Mouse (Mus musculus): ENCODE data around the gene A630095N17Rik.
"Not testable (repeated sequence)": the region's sequence is repeated elsewhere in the genome, so short reads cannot be mapped to it uniquely, and the experiment has no call there.

A630095N17Rik gene

DNA sequence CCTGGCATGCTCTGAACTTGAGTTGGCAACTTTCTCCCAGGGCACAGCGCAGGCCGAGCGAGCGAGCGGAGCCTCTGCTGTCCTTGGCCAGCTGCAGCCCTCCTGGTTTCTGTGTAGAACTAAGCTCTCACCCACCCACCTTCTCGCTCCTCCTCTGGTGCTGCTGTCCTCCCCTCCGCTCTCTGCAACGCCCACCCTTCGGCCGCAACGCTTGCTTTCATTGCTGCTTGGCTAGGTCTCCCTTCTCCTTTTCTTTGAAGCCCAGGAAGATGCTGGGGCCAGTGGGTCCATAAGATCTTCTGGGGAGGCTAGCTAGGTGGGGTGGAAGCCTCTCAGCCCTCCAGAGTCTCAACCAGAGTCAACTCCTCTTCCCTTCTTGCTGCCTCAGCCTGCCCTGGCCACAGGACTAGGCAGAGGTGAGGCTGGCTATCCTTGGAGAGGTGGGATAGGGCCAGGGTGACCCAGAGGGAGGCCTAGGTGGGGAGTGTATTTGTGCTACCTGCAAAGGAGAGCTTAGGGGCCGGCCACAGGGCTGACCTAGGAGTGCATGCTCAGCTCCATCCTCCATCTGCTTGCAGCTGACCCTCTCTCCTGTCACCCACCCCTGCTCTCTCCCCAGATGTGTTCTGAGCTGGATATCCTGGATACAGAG, 12.4 kb upstream of the A630095N17Rik start:
- DNase-seq (ENCODE audit: low read depth, low spot score) = no peak

GRCm38 (mm10) chr1:75243411-75243810, 11.5 kb upstream of the A630095N17Rik start:
- DNase-seq (ENCODE audit: low read depth, low spot score) = no peak

DNA sequence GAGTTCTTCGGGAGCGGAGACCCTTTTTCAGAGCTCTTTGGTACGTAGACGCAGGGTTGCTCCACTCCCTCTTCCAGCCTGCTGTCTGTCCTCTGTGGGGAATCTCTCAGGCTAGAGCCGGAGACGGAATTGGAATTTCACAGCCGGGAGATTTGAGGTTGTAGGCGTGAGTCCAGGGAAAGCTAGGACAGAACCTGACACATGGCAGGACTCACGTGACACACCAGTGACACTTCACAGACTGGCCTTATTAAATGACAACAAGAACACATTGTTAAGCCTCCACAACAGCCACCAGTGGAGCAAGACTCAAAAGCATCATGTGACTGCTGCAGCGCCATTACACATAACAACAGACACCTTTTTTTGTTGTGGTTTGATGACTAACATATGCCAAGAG, 7.7 kb upstream of the A630095N17Rik start:
- no peak for DNase-seq (ENCODE audit: low read depth, low spot score)

GRCm38 (mm10) chr1:75236117-75237050, 4.5 kb upstream of the A630095N17Rik start, which contains the start of gene Dnajb2:
Gene Dnajb2, plus strand, starts transcription at chr1:75236406.
- no peak for DNase-seq (ENCODE audit: low read depth, low spot score)

GRCm38 (mm10) chr1:75234606-75235005, 2.7 kb upstream of the A630095N17Rik start:
- no peak for DNase-seq (ENCODE audit: low read depth, low spot score)

DNA sequence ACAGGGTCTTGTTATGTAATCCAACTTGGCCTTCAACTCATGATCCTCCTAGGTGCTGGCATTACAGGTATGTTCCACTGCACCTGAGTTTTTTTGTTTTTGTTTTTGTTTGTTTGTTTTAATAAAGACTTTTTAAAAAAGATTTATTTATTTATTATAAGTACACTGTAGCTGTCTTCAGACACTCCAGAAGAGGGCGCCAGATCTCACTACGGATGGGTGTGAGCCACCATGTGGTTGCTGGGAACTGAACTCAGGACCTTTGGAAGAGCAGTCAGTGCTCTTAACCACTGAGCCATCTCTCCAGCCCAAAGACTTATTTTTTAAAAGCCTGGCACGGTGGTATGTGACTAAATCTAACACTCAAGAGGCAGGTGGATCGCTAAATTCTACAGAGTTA, 587 bp upstream of the A630095N17Rik start:
- not testable (repeated sequence) for DNase-seq (ENCODE audit: low read depth, low spot score)

DNA sequence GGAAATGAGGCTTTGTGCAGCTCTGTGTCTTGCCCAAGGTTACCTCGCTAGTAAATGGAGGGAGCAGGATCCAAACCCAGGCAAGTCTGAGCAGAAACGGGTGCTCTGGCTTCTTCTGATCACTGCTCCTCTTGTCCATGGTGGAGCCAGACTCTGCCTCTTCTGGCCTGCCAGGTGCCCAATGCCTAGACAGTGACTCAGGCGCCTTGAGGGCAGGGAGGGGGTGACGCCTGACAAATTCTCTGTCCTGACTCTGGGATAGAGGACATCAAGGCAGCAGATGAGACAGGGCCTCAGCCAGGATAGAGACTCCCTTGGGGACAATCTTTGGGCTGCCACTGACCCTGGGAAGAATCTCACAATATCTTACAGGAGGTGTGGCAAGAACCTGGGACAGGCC, 678 bp downstream of the A630095N17Rik start:
- DNase-seq (ENCODE audit: low read depth, low spot score) = no peak

- DNase-seq (ENCODE audit: low read depth, low spot score) = no peak
Measured at GRCm38 (mm10) chr1:75230335-75230994, 1.4 kb downstream of the A630095N17Rik start.

DNA sequence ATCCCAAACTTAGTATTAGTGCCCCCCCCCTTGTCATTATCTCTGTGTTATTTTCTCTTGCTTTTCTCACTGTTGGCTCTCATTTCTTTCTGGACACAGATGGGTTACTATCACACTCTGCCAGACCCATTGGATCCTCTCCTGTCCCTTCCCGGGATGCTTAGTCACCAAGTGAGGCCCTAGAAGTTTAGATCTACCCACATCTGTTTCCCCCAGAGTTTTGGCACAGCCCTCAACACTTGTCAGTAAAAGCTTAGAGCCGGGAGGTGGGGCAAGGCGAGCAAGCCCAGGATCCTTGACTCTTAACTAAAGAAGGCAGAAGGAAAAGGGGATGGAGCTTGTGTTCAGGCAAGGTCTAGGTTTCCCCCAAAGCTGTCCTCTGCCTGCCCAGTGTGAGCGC, 2.7 kb downstream of the A630095N17Rik start:
- DNase-seq (ENCODE audit: low read depth, low spot score) = no peak

GRCm38 (mm10) chr1:75227653-75228052, 4.2 kb downstream of the A630095N17Rik start:
- no peak for DNase-seq (ENCODE audit: low read depth, low spot score)

DNA sequence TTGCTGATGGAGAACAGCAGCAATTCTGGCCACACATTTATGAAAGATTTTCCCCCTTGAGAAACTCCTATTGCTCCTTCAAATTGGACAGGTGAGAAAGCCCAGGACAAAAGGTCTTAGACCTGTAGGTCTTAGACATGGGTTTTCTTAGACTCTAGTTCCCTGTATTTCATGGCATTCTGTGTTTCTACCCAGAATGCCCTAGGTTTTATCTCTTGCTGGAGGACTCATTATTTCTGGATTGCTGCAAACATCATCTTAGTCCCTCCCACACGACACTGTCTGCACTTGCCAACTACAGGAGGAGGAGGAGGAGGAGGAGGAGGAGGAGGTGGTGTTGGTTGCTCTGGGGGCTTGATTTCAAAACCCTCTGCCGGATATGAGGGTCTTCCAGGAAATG, 5.8 kb downstream of the A630095N17Rik start:
- no peak for DNase-seq (ENCODE audit: low read depth, low spot score)

DNA sequence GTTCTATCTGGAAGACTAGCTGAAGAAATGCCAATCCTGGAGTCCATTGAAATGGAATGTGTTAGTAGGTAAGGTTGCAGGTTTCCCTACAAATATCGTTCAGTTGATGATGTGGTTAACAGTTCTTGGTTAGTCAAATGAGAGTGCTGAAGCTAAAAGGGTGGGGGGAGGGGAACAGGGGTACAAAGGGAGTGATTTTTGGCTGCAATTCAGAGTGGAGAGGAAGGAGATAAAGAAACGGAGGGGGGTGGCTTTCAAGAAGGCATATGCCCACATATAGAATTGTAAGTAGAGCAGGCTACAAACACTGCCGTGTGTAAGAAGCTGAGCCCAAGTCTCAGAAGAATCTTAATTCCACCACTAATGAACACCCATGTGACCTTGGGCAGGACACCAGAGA, 6.4 kb downstream of the A630095N17Rik start:
- no peak for DNase-seq (ENCODE audit: low read depth, low spot score)

DNA sequence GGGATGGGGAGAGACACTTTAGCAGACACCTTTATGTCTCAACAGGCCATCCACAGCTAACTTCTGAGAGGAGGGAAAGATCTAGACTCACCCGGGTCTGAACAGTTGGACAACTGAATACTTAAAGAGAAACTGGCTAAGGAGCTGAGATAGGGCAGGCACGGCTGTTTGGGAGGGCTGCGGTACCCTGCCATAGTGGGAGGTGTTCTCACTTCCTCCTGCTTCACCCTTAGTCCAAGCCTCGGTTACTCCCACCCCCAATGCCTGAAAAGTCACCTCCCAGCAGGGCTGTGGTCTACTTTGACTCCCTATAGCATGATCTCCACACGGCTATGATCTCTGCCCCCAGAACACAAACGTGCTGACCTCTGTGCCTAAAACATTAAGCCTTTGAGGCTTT, 8.4 kb downstream of the A630095N17Rik start:
- no peak for DNase-seq (ENCODE audit: low read depth, low spot score)

- no peak for DNase-seq (ENCODE audit: low read depth, low spot score)
Measured at GRCm38 (mm10) chr1:75222926-75223325, 9.0 kb downstream of the A630095N17Rik start.

DNA sequence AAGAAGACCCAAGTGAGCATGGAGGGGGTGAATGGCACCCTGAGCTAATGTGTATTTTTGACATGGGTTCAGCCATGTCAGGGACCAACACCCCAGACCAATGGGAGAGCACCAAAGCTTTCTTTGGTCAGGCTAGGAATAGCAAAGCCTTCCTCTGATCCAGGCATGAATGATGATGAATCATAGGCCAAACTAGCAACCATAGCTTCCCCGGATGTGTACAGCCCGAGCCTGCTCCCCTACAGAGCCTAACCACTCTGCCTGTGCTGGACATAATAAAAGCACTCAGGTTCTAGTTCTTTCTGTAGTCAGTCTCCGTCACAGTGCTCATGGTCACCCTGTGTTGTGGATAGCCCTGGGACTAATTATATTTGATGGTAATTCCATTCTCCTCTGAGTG, 10.4 kb downstream of the A630095N17Rik start:
- no peak for DNase-seq (ENCODE audit: low read depth, low spot score)

GRCm38 (mm10) chr1:75219531-75219930, 12.4 kb downstream of the A630095N17Rik start, which contains the start of gene Tuba4a:
Gene Tuba4a, minus strand, starts transcription at chr1:75219865.
- DNase-seq (ENCODE audit: low read depth, low spot score) = no peak

DNA sequence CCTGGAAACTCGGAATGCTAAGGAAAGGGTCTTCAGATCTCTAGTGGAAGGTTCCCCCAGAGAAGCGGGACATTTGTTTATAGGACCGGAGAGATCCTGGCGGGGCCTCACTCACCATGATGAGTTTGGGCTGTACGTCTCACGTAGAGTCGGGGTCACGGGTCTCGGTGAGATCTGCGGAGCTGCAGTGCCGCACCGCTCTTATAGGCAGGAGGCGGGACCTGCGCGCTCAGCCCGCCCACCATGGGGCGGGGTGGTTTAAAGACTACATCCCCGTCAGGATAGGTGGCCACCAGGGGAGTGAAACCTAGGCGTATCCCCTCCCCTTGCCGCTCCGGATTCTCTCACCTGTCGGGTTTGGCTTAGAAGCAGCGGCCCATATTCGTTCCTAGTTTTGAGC, 12.8 kb downstream of the A630095N17Rik start:
- peak; percentile 86 for DNase-seq (ENCODE audit: low read depth, low spot score)

GRCm38 (mm10) chr1:75218227-75219001, 13.5 kb downstream of the A630095N17Rik start:
- DNase-seq (ENCODE audit: low read depth, low spot score) = no peak

DNA sequence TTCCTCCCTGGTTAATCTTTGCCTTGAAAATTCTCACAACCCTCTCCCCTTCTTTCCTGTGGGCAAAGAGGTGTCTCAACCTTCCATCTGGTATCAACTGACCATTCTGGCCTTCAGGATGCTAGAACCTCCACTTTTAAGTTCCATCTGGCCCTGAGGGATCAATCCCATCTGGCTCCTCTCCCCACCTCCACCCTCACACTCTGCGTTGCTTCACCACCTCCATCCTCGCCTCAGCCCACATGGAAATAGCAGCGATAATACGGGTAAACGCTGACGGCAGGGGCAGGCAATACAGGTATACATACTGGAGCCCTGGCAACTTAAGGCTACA, 14.0 kb downstream of the A630095N17Rik start:
- no peak for DNase-seq (ENCODE audit: low read depth, low spot score)

DNA sequence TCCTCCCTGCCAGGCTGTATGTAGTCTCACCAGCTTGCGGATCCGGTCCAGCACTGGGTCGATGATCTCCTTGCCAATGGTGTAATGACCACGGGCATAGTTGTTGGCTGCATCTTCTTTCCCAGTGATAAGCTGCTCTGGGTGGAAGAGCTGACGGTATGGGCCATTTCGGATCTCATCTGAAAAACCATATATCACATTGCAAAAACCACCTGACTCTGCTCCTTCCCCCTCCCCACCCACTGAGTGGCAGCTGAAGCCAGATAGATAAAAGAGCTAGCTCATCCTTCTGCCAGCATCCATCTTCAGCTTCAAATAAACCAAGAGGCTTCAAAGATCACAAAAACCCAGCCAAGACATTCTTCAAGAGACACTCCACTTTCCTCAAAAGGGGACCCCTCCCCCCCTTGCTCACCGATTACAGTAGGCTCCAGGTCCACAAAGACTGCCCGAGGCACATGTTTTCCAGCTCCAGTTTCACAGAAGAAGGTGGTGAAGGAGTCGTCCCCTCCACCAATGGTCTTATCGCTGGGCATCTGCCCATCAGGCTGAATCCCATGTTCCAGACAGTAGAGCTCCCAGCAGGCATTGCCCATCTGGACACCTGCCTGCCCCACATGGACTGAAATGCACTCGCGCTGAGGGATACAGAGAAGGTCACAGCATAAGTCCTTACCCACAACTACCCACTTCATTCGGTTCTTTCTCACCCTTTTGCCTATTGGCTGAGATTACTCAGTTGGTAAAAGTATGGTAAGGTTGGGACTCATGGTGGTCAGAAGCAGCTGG, 14.9 kb downstream of the A630095N17Rik start:
- DNase-seq (ENCODE audit: low read depth, low spot score) = no peak

- DNase-seq (ENCODE audit: low read depth, low spot score) = no peak
Measured at GRCm38 (mm10) chr1:75215785-75216184, 16.1 kb downstream of the A630095N17Rik start.
